Mouse (Mus musculus) embryonic facial prominence, embryonic 12.5 days (tissue): Measurements from ENCODE around the gene Wfdc5. TPM values are rescaled to one million over a fixed set of nuclear protein-coding genes. Genes with fewer than 3 reads are reported as not detected.

Experiments
- ATAC-seq: fragments of 200-750 bp; cut with Nextera tagmentation; 2 replicates; pipeline ENCODE4 v1.8.0; 2017; ENCODE audit not compliant: insufficient number of reproducible peaks, insufficient read depth, low FRiP score, low TSS enrichment
- H3K27ac ChIP-seq: fragments of 300-500 bp; sonication (generic); 2 replicates; pipeline ENCODE4 v1.5.1; 2016; ENCODE audit warnings: mild to moderate bottlenecking
- H3K27me3 ChIP-seq: fragments of 300-500 bp; sonication (generic); 2 replicates; pipeline ENCODE4 v1.6.1; 2016; ENCODE audit warnings: mild to moderate bottlenecking, moderate library complexity
- H3K36me3 ChIP-seq: fragments of 300-500 bp; sonication (generic); 2 replicates; pipeline ENCODE4 v1.6.1; 2016; ENCODE audit warnings: mild to moderate bottlenecking
- H3K4me1 ChIP-seq: fragments of 300-500 bp; sonication (generic); 2 replicates; pipeline ENCODE4 v1.6.1; 2016
- H3K4me2 ChIP-seq: fragments of 300-500 bp; sonication (generic); replicated peaks from 2 replicates; pipeline ENCODE4 v1.6.1; 2016; ENCODE audit warnings: mild to moderate bottlenecking, moderate library complexity
- H3K4me3 ChIP-seq: fragments of 300-500 bp; sonication (generic); 2 replicates; pipeline ENCODE4 v1.5.1; 2016; ENCODE audit warnings: mild to moderate bottlenecking
- H3K9ac ChIP-seq: fragments of 300-500 bp; sonication (generic); 2 replicates; pipeline ENCODE4 v1.6.1; 2016; ENCODE audit warnings: mild to moderate bottlenecking, moderate library complexity
- H3K9me3 ChIP-seq: fragments of 300-500 bp; sonication (generic); 2 replicates; pipeline ENCODE4 v1.6.1; 2016; ENCODE audit warnings: mild to moderate bottlenecking, moderate library complexity
- WGBS: fragments of 180-500 bp; shearing (Covaris S2); methylation state at CpG from one replicate; pipeline ENCODE4 v1.1.7; 2016; 5-methylcytosine and 5-hydroxymethylcytosine counted together
- polyA plus RNA-seq: library from polyadenylated mRNA; unstranded; fragments of >200 nt; fragmentation: Nextera tagmentation; extraction: Ambion mirVana; gene quantifications from 2 replicates; pipeline ENCODE4 v1.2.1, GENCODE M21; 2016

Gene Wfdc5
- polyA plus RNA-seq, 1 experiment from 2014 or later: not detected

DNA sequence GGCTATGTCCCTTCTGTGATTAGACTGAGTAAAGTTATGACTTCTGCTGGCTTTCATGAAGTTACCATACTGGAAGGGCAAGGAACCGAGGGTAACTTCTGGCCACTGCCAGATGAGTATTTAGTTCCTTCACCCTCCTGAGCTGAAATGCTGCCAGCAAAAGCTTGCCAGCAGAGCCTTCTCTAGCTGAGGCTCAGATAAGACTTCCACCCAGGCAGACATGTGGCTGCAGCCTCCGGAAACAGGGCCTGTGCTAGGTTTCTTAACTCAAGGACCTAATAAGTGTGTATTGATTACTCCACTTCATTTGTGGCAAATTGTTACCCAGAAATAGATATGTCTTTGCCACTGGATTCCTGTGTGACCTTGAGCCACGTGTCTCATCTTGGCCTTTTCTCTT is 9.1 kb downstream of the Wfdc5 start:
- Histone ChIP-seq H3K27me3 (peaks cover 52% of the 10 kb centered on the region), H3K27ac (no peak overlapping the region), H3K9me3 (no peaks in the 10 kb centered on the region), H3K36me3 (no peaks in the 10 kb centered on the region), H3K9ac (no peak overlapping the region), H3K4me1 (peaks cover 13% of the 10 kb centered on the region), H3K4me3 (no peak overlapping the region), H3K4me2 (no peak overlapping the region)
- 57% methylated on average over 3 of the region's 3 CpGs for WGBS
- ATAC-seq: no peak

DNA sequence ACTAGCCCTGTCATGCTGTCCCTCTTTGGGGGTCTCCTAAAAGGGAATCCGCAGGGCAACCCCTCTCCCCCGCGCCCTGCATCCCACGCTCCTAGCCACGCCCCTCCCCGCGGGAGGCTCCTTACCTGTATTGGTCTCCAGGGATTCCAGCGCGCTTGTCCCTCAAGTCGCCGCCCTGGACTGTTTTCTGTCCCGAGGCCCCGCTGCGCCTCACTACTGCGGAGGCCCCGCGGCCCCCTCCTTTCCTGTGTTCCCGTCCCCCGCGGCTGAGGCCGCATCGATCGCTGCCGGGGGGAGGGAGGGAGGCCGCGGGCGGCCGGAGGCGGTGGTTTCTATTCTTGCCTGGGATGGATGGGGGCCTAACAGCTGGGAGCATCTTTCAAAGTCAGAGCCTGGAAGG is 11.6 kb downstream of the Wfdc5 start, which contains the start of gene Kcns1:
Kcns1 (minus strand) TSS at position 212 of the 400 bp plus-strand sequence.
- peak within 1 kb of the TSS; percentile 75 for H3K4me2 ChIP-seq
- no peaks in the 10 kb centered on the region for H3K36me3 ChIP-seq
- H3K4me1 ChIP-seq: peaks cover 18% of the 10 kb centered on the region
- 3% methylated on average over 29 of the region's 29 CpGs for WGBS
- ATAC-seq: no peak
- H3K9ac ChIP-seq: peak within 1 kb of the TSS; percentile 44; the same call in 1 of the 2 replicates
- peaks cover 72% of the 10 kb centered on the region for H3K27me3 ChIP-seq
- peak within 1 kb of the TSS; percentile 41 for H3K4me3 ChIP-seq
- H3K9me3 ChIP-seq: no peaks in the 10 kb centered on the region
- H3K27ac ChIP-seq: no peak within 1 kb of the TSS

DNA sequence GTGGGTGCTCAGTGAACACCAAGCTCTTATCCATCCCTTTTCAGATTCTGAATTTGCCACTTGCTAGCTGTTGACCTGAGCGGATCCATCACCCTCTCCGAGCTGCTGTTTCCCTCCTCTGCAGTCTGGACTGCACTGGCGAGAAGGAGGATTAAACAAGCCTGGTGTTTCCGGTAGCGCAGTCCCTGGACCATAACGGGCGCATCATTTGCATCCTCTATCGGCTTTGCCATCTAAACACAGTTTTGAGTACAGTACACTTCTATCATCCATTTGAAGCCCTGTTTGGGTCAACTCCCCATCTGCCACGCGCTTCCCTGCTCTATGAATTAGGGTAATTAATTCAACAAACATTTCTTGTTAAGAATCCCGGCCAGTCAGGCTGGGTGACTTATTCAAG is 12.2 kb downstream of the Wfdc5 start:
- no peak overlapping the region for H3K9ac ChIP-seq
- H3K4me2 ChIP-seq: peak overlapping the region; percentile 75
- H3K36me3 ChIP-seq: no peaks in the 10 kb centered on the region
- ATAC-seq: no peak
- H3K4me3 ChIP-seq: no peak overlapping the region
- no peaks in the 10 kb centered on the region for H3K9me3 ChIP-seq
- no peak overlapping the region for H3K27ac ChIP-seq
- 3% methylated on average over 11 of the region's 11 CpGs for WGBS
- H3K4me1 ChIP-seq: peaks cover 18% of the 10 kb centered on the region
- peaks cover 78% of the 10 kb centered on the region for H3K27me3 ChIP-seq

DNA sequence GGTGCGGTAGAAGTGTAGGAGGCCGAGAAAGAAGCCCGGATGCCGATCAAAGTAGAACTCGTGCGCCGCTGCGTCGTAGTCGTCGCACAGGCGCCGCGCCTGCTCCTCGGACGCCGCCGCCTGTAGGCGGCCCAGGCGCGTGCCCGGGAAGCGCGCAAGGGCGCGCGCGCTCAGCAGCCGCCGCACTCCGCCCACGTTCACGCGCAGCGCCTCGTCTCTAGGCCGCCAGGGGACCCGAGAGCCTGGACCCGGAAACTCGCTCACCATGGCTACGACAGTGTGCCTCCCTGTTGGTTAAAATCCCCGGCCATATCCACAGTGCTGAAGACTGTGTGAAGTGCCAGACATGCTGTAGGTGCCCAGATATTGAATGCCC is 14.0 kb downstream of the Wfdc5 start:
- Histone ChIP-seq H3K4me3 (peak overlapping the region; percentile 38), H3K9ac (0 out of 2 replicates have a peak overlapping the region, but pooled peaks have one; percentile 33), H3K27me3 (peaks cover 73% of the 10 kb centered on the region), H3K4me2 (peak overlapping the region; percentile 65), H3K36me3 (no peaks in the 10 kb centered on the region), H3K9me3 (no peaks in the 10 kb centered on the region), H3K4me1 (peaks cover 14% of the 10 kb centered on the region), H3K27ac (no peak overlapping the region)
- WGBS: 13% methylated on average over 42 of the region's 42 CpGs
- no peak for ATAC-seq

DNA sequence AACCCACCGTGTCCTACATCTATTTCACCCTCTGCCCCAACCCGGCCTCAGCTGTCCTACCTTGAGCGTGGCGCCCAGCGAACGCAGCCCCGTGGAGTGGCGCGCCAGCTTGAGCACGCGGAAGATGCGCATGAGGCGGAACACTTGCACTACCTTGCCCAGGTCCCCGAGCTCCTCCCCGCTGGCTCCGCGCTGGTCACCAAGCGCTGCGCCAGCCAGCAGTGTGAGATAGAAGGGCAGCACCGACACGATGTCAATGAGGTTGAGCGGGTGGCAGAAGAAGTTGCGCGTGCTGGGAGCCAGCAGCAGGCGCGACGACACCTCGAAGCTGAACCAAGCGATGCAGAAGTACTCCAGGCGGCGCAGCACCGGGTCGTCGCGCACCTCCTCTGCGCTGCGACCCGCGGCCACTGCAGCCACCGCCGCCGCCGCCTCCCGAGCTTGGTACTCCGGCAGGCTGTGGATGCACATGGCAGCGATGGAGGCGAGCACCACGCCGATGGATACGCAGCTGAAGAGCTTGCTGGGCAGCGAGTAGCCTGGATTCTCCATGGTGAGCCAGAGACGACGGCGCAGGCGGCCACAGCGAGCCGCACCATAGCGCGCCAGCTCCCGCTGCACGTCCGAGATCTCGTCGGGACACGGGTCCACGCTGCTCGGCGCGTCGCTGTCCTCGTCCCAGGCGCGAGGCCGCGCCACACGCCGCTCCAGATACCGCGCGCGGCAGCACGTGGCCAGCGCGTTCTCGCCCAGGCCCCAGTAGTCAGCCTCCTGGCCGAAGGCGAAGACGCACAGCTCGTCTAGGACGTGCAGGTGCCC is 14.6 kb downstream of the Wfdc5 start:
- 10% methylated on average over 90 of the region's 90 CpGs for WGBS
- Histone ChIP-seq H3K9me3 (no peaks in the 10 kb centered on the region), H3K27me3 (peaks cover 69% of the 10 kb centered on the region), H3K9ac (peak overlapping the region; percentile 33; the same call in 1 of the 2 replicates), H3K4me2 (peak overlapping the region; percentile 65), H3K4me1 (peaks cover 14% of the 10 kb centered on the region), H3K4me3 (peak overlapping the region; percentile 38), H3K27ac (no peak overlapping the region), H3K36me3 (no peaks in the 10 kb centered on the region)
- ATAC-seq: 0 out of 2 replicates have a peak, but pooled peaks have one; percentile 30

DNA sequence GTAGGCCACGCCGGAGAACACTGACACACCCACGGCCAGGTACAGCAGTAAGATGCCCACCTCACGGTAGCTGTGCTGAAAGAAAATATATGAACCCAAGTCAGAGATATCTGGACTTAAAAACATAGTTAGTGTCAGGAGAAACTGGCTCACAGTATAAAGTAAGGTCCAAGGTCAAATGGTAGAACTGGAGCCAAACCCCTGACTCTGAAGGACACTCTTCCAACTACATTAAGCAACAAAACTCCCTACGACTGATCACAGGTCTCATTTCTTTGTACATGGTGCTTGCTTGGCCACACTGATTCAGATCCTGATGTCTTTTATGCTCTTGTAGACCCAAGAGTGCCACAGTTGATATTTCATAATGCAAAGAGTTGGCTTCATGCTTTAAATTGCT is 17.6 kb downstream of the Wfdc5 start:
- peaks cover 47% of the 10 kb centered on the region for H3K27me3 ChIP-seq
- H3K36me3 ChIP-seq: no peaks in the 10 kb centered on the region
- 96% methylated on average over 5 of the region's 5 CpGs for WGBS
- ATAC-seq: no peak
- no peaks in the 10 kb centered on the region for H3K9me3 ChIP-seq
- H3K4me1 ChIP-seq: peaks cover 7% of the 10 kb centered on the region
- H3K9ac ChIP-seq: no peak overlapping the region
- no peak overlapping the region for H3K4me3 ChIP-seq
- no peak overlapping the region for H3K27ac ChIP-seq
- no peak overlapping the region for H3K4me2 ChIP-seq

DNA sequence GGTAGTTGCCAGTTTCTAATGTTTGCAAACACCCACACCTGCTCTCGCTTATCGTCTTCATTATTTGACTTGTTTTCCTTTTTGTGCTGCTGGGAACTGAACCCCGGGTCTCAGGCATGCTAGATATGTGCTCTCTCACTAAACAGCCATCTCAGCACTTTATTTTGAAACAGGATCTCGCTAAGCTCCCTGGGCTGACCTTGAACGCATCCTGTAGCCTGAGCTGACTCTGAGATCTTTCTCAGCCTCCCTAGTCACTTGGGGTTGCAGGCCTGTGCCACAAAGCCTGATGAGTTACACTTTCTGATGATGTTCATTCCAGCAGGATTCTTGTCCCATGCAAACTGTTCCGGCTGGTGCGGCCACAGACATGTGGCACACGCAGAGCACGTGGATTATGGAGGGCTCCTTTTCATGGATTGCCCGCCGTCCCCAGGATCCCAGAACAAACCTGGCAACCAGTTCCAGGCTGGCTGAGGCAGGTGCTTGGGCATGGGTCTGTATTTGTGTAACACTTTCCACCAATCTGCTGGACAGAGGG is 21.0 kb downstream of the Wfdc5 start:
- no peak overlapping the region for H3K27ac ChIP-seq
- H3K9me3 ChIP-seq: no peaks in the 10 kb centered on the region
- no peaks in the 10 kb centered on the region for H3K36me3 ChIP-seq
- H3K27me3 ChIP-seq: peaks cover 14% of the 10 kb centered on the region
- no peak for ATAC-seq
- no peak overlapping the region for H3K9ac ChIP-seq
- H3K4me3 ChIP-seq: no peak overlapping the region
- H3K4me2 ChIP-seq: no peak overlapping the region
- H3K4me1 ChIP-seq: no peaks in the 10 kb centered on the region
- WGBS: 74% methylated on average over 11 of the region's 11 CpGs

DNA sequence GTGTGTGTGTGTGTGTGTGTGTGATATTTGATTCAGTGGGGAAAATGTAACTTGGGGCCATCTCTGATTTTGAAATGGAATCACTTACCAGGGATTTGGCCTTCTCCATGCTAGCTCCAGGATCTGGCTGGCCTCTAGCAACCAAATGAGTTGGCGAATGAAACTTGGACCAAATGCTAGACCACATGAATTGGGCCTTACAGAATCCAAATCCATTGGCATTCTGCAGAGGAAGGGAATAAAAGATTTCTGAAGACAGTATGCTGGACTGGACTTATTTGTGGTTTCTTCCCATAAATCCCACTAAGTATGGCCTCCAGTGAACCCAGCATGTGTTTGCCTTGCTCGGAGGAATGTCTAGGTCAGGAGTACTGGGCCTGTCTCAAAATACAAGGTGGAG is 23.7 kb downstream of the Wfdc5 start:
- no peak overlapping the region for H3K4me2 ChIP-seq
- no peaks in the 10 kb centered on the region for H3K27me3 ChIP-seq
- no peak overlapping the region for H3K4me3 ChIP-seq
- peaks cover 7% of the 10 kb centered on the region; the same call in 1 of the 2 replicates for H3K36me3 ChIP-seq
- H3K4me1 ChIP-seq: no peaks in the 10 kb centered on the region
- no peak overlapping the region for H3K9ac ChIP-seq
- no peak overlapping the region for H3K27ac ChIP-seq
- no peak for ATAC-seq
- H3K9me3 ChIP-seq: no peaks in the 10 kb centered on the region
- 79% methylated on average over 2 of the region's 2 CpGs for WGBS

DNA sequence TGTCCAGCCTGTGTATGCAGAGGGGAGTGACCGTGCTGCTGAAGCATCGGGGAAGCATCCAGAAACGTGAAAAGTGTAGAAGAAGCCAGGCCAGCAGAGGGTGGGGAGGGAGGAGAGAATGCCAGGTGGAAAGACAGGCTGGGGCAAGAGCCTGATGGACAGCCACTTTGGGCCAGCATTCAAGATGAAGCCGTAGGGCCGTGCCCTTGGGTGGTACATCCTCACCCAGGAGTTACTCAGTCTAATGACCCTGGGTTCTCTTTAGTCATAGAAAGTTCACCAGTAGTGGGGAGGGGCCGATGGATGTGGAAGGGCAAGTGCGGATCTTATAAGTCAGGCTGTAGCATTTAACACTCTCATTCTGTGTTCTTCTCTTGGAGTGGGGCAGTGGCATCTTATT is 26.4 kb downstream of the Wfdc5 start:
- no peaks in the 10 kb centered on the region for H3K4me1 ChIP-seq
- ATAC-seq: no peak
- H3K4me3 ChIP-seq: no peak overlapping the region
- H3K9ac ChIP-seq: no peak overlapping the region
- H3K36me3 ChIP-seq: peaks cover 17% of the 10 kb centered on the region
- H3K9me3 ChIP-seq: no peaks in the 10 kb centered on the region
- no peak overlapping the region for H3K4me2 ChIP-seq
- WGBS: 89% methylated on average over 7 of the region's 7 CpGs
- H3K27ac ChIP-seq: no peak overlapping the region
- H3K27me3 ChIP-seq: no peaks in the 10 kb centered on the region

DNA sequence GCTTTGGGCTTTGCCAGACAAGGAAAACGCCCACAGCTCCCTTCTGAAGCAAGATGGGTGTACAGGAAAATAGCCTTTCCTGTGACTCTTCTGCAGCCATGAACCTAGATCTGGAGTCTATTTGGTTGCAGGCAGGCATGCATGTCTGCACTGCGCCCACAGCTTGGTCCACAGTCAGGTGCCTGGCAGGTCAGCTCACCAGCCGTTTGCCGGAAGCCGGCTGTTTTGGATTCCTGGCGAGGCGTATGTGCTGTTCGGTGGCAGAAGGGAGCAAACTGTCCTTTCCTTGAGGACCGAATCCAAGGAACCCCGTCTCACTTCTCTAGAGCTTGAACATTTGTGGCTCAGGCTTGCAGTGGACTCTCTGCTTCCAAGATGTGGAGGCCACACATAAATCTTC is 28.5 kb downstream of the Wfdc5 start:
- Histone ChIP-seq H3K4me1 (peaks cover 18% of the 10 kb centered on the region), H3K9me3 (no peaks in the 10 kb centered on the region), H3K27me3 (no peaks in the 10 kb centered on the region), H3K4me2 (no peak overlapping the region), H3K4me3 (no peak overlapping the region), H3K9ac (no peak overlapping the region), H3K27ac (no peak overlapping the region), H3K36me3 (peaks cover 17% of the 10 kb centered on the region)
- 93% methylated on average over 10 of the region's 10 CpGs for WGBS
- ATAC-seq: no peak

DNA sequence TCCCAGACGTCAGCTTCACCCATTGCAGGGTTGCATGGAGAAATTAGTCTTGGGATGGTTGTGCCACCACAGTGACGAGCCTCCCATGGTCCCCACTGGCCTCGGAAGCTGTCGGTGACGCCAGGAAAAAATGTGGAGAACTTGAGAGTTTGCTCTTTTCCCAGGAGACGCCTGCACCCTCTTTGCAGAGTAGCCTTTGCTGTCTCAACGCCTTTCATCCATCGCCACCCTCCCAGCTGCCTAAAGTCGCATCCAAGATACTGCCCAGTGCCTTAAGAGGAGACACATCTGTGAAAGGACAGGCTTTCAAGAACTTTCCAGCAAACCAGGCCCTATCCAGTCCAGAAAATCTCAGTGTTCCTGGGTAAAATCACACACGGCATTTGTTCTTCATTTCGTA is 30.2 kb downstream of the Wfdc5 start:
- Histone ChIP-seq H3K4me1 (peaks cover 20% of the 10 kb centered on the region), H3K4me3 (no peak overlapping the region), H3K9me3 (no peaks in the 10 kb centered on the region), H3K4me2 (no peak overlapping the region), H3K36me3 (peaks cover 17% of the 10 kb centered on the region), H3K27me3 (no peaks in the 10 kb centered on the region), H3K9ac (no peak overlapping the region), H3K27ac (no peak overlapping the region)
- 90% methylated on average over 11 of the region's 11 CpGs for WGBS
- ATAC-seq: no peak

DNA sequence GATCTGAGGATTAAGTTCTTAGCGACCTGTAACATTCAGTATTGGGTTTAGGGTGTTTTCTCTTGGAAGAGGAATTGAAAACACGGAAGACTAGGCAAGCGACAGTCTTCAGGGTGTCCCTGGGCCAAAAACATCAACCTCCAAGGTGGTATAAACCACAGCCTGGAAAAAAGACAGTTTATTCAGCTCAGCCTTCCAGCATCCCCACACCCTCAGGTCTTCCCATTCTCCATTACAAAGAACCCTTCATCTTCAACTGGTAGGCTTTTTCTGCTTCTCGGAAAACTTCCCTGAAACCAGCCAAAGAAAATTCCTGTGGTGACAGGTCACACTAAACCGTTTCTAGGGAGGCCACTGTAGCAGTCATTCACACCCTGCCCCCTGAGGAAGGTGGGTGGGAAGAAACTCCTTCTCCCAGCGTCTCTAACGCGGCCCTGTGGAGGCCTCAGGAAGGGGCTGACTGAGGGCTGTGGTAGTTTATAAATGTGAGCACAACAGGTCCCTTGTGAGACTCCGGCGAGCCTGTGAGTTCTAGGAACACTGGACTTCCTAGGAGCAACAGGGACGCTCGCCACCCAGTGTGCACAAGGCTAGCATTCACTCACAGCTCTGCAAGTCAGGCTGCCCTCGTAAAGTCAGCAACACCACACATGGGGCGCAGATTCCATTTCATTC is 32.3 kb downstream of the Wfdc5 start:
- 30% methylated on average over 14 of the region's 14 CpGs for WGBS
- Histone ChIP-seq H3K27ac (peak overlapping the region; percentile 75), H3K9me3 (no peaks in the 10 kb centered on the region), H3K27me3 (no peaks in the 10 kb centered on the region), H3K36me3 (peaks cover 14% of the 10 kb centered on the region), H3K4me3 (no peak overlapping the region), H3K4me1 (peaks cover 20% of the 10 kb centered on the region), H3K4me2 (no peak overlapping the region), H3K9ac (no peak overlapping the region)
- ATAC-seq: no peak
